Mouse (Mus musculus): ENCODE data around the gene Nit2. TPM values are rescaled to one million over a fixed set of nuclear protein-coding genes. Genes with fewer than 3 reads are reported as not detected.

Nit2 gene
- polyA plus RNA-seq, 1 experiment from 2014 or later = 60.1 TPM

DNA sequence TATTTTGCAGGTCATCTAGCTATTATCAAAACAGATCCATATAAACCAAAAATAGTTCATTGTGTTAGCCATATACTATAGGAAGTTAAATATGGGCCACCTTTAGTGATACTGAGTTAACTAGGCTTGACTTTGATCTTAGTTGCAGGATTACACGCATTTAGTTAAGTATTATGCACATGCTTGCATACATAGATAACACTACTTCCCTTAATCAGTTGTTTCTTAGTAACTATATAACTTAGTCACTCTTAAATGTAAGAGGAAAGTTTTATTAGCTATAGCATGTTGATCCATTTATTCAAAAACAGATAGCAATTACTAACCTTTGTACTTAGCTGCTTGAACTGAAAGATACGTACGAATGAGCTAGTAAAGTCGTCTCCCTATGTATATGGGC is 15.7 kb downstream of the Nit2 start:
- Histone ChIP-seq H3K9ac (ENCODE audit: low read depth, low read length) (no peak overlapping the region), H3K4me2 (ENCODE audit: low read length) (no peak overlapping the region), H3K9me3 (ENCODE audit: control insufficient read depth, low read length) (no peaks in the 10 kb centered on the region), H3K4me3 (ENCODE audit: low read length) (no peak overlapping the region), H3K36me3 (ENCODE audit: control insufficient read depth, insufficient read depth, low read length) (peaks cover 32% of the 10 kb centered on the region), H3K27me3 (replicated peaks; ENCODE audit: control insufficient read depth, insufficient read depth, low read length) (no peaks in the 10 kb centered on the region), H3K4me1 (ENCODE audit: control insufficient read depth, insufficient read depth, low read depth, low read length) (no peaks in the 10 kb centered on the region), H3K27ac (ENCODE audit: low read depth, low read length) (no peak overlapping the region)
- 96% methylated on average over 4 of the region's 4 CpGs for WGBS
- ATAC-seq = no peak

GRCm38 (mm10) chr16:57144741-57145140 is 22.4 kb downstream of the Nit2 start:
- H3K4me1 ChIP-seq (ENCODE audit: control insufficient read depth, insufficient read depth, low read depth, low read length) = no peaks in the 10 kb centered on the region
- no peak overlapping the region for H3K4me3 ChIP-seq (ENCODE audit: low read length)
- 95% methylated on average over 5 of the region's 5 CpGs for WGBS
- H3K4me2 ChIP-seq (ENCODE audit: low read length) = no peak overlapping the region
- no peaks in the 10 kb centered on the region for H3K27me3 ChIP-seq (replicated peaks; ENCODE audit: control insufficient read depth, insufficient read depth, low read length)
- H3K36me3 ChIP-seq (ENCODE audit: control insufficient read depth, insufficient read depth, low read length) = peaks cover 22% of the 10 kb centered on the region
- ATAC-seq = no peak
- H3K9me3 ChIP-seq (ENCODE audit: control insufficient read depth, low read length) = no peaks in the 10 kb centered on the region
- no peak overlapping the region for H3K9ac ChIP-seq (ENCODE audit: low read depth, low read length)
- H3K27ac ChIP-seq (ENCODE audit: low read depth, low read length) = no peak overlapping the region

GRCm38 (mm10) chr16:57133611-57134010 is 33.5 kb downstream of the Nit2 start:
- no peaks in the 10 kb centered on the region for H3K27me3 ChIP-seq (replicated peaks; ENCODE audit: control insufficient read depth, insufficient read depth, low read length)
- no peaks in the 10 kb centered on the region for H3K9me3 ChIP-seq (ENCODE audit: control insufficient read depth, low read length)
- H3K4me1 ChIP-seq (ENCODE audit: control insufficient read depth, insufficient read depth, low read depth, low read length) = peaks cover 5% of the 10 kb centered on the region; the same call in 1 of the 2 replicates
- ATAC-seq = no peak
- no peak overlapping the region for H3K4me2 ChIP-seq (ENCODE audit: low read length)
- H3K27ac ChIP-seq (ENCODE audit: low read depth, low read length) = no peak overlapping the region
- 97% methylated on average over 6 of the region's 6 CpGs for WGBS
- H3K36me3 ChIP-seq (ENCODE audit: control insufficient read depth, insufficient read depth, low read length) = peaks cover 9% of the 10 kb centered on the region; the same call in 1 of the 2 replicates
- no peak overlapping the region for H3K4me3 ChIP-seq (ENCODE audit: low read length)
- H3K9ac ChIP-seq (ENCODE audit: low read depth, low read length) = no peak overlapping the region

GRCm38 (mm10) chr16:57132326-57132725 is 34.8 kb downstream of the Nit2 start:
- H3K4me2 ChIP-seq (ENCODE audit: low read length) = no peak overlapping the region
- ATAC-seq = no peak
- WGBS = 91% methylated on average over 1 of the region's 1 CpGs
- no peaks in the 10 kb centered on the region for H3K27me3 ChIP-seq (replicated peaks; ENCODE audit: control insufficient read depth, insufficient read depth, low read length)
- H3K4me3 ChIP-seq (ENCODE audit: low read length) = no peak overlapping the region
- H3K27ac ChIP-seq (ENCODE audit: low read depth, low read length) = no peak overlapping the region
- peaks cover 6% of the 10 kb centered on the region; the same call in 1 of the 2 replicates for H3K36me3 ChIP-seq (ENCODE audit: control insufficient read depth, insufficient read depth, low read length)
- no peak overlapping the region for H3K9ac ChIP-seq (ENCODE audit: low read depth, low read length)
- peaks cover 5% of the 10 kb centered on the region; the same call in 1 of the 2 replicates for H3K4me1 ChIP-seq (ENCODE audit: control insufficient read depth, insufficient read depth, low read depth, low read length)
- no peaks in the 10 kb centered on the region for H3K9me3 ChIP-seq (ENCODE audit: control insufficient read depth, low read length)

GRCm38 (mm10) chr16:57131544-57131943 is 35.6 kb downstream of the Nit2 start:
- no peak overlapping the region for H3K4me2 ChIP-seq (ENCODE audit: low read length)
- peaks cover 5% of the 10 kb centered on the region; the same call in 1 of the 2 replicates for H3K4me1 ChIP-seq (ENCODE audit: control insufficient read depth, insufficient read depth, low read depth, low read length)
- H3K27me3 ChIP-seq (replicated peaks; ENCODE audit: control insufficient read depth, insufficient read depth, low read length) = no peaks in the 10 kb centered on the region
- no peak overlapping the region for H3K4me3 ChIP-seq (ENCODE audit: low read length)
- no peak overlapping the region for H3K9ac ChIP-seq (ENCODE audit: low read depth, low read length)
- H3K36me3 ChIP-seq (ENCODE audit: control insufficient read depth, insufficient read depth, low read length) = 0 out of 2 replicates have a peak, but pooled peaks cover 3% of the 10 kb centered on the region
- peak; percentile 56; the same call in 1 of the 2 replicates for ATAC-seq
- 39% methylated on average over 4 of the region's 4 CpGs for WGBS
- H3K27ac ChIP-seq (ENCODE audit: low read depth, low read length) = no peak overlapping the region
- no peaks in the 10 kb centered on the region for H3K9me3 ChIP-seq (ENCODE audit: control insufficient read depth, low read length)

DNA sequence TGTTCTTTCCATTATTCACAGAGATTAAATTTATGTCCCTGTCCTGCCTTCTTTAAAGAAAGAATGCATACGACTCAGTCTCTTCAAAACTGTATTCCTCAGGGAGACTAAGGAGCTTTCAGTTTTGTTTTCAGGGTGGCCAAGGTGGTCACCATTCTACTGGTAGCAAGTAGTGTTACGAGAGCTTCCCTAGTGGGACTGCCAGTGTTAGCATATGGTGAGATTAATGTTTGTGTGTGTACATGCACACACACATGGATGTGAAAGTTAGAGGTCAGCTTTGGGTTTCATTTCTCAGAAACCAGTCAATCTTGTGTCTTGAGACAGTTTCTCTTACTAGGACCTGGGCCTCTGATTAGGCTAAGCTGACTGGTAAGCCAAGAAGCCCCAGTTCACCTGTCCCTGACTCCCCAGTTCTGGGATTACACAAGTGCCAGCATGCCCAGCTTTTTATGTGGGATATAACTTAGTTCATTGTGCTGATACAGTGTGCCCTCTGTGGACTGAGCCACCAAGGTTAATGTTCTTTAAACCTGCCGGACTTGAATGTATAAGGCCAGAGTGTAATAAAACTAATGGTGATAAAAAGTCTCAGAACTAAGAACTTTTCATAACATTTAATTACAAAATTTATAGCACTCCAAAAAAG is 36.3 kb downstream of the Nit2 start:
- H3K9me3 ChIP-seq (ENCODE audit: control insufficient read depth, low read length) = no peaks in the 10 kb centered on the region
- no peak overlapping the region for H3K4me3 ChIP-seq (ENCODE audit: low read length)
- H3K36me3 ChIP-seq (ENCODE audit: control insufficient read depth, insufficient read depth, low read length) = 0 out of 2 replicates have a peak, but pooled peaks cover 2% of the 10 kb centered on the region
- 67% methylated on average over 3 of the region's 3 CpGs for WGBS
- H3K9ac ChIP-seq (ENCODE audit: low read depth, low read length) = no peak overlapping the region
- no peak overlapping the region for H3K4me2 ChIP-seq (ENCODE audit: low read length)
- peaks cover 5% of the 10 kb centered on the region; the same call in 1 of the 2 replicates for H3K4me1 ChIP-seq (ENCODE audit: control insufficient read depth, insufficient read depth, low read depth, low read length)
- no peak for ATAC-seq
- H3K27ac ChIP-seq (ENCODE audit: low read depth, low read length) = no peak overlapping the region
- H3K27me3 ChIP-seq (replicated peaks; ENCODE audit: control insufficient read depth, insufficient read depth, low read length) = no peaks in the 10 kb centered on the region

DNA sequence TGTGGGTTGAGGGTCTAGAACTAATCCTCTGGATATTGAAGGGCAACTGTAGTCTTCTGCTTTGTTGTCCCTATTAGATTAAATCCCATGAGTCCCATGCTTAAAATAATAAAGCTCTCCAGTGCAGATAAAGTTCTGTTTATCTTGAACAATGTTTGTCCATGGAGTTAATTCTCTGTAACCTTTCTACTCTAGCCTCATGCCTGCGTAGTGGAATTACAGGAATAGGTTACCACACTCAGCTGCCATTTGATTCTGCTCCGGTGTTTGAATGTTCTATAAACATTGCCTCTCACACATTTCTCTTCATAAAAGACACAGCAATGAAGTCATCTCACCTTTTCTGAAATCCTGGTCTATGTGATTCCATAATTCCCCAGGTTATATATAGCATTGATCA is 39.3 kb downstream of the Nit2 start:
- Histone ChIP-seq H3K4me2 (ENCODE audit: low read length) (no peak overlapping the region), H3K9ac (ENCODE audit: low read depth, low read length) (no peak overlapping the region), H3K27ac (ENCODE audit: low read depth, low read length) (no peak overlapping the region), H3K27me3 (replicated peaks; ENCODE audit: control insufficient read depth, insufficient read depth, low read length) (no peaks in the 10 kb centered on the region), H3K4me3 (ENCODE audit: low read length) (no peak overlapping the region), H3K4me1 (ENCODE audit: control insufficient read depth, insufficient read depth, low read depth, low read length) (peaks cover 16% of the 10 kb centered on the region), H3K36me3 (ENCODE audit: control insufficient read depth, insufficient read depth, low read length) (no peaks in the 10 kb centered on the region), H3K9me3 (ENCODE audit: control insufficient read depth, low read length) (no peaks in the 10 kb centered on the region)
- no peak for ATAC-seq
- WGBS = 95% methylated on average over 2 of the region's 2 CpGs

GRCm38 (mm10) chr16:57126268-57126667 is 40.9 kb downstream of the Nit2 start:
- Histone ChIP-seq H3K27me3 (replicated peaks; ENCODE audit: control insufficient read depth, insufficient read depth, low read length) (no peaks in the 10 kb centered on the region), H3K27ac (ENCODE audit: low read depth, low read length) (no peak overlapping the region), H3K4me2 (ENCODE audit: low read length) (no peak overlapping the region), H3K9me3 (ENCODE audit: control insufficient read depth, low read length) (no peaks in the 10 kb centered on the region), H3K9ac (ENCODE audit: low read depth, low read length) (no peak overlapping the region), H3K36me3 (ENCODE audit: control insufficient read depth, insufficient read depth, low read length) (no peaks in the 10 kb centered on the region), H3K4me1 (ENCODE audit: control insufficient read depth, insufficient read depth, low read depth, low read length) (peaks cover 17% of the 10 kb centered on the region), H3K4me3 (ENCODE audit: low read length) (no peak overlapping the region)
- WGBS = 74% methylated on average over 4 of the region's 4 CpGs
- no peak for ATAC-seq

DNA sequence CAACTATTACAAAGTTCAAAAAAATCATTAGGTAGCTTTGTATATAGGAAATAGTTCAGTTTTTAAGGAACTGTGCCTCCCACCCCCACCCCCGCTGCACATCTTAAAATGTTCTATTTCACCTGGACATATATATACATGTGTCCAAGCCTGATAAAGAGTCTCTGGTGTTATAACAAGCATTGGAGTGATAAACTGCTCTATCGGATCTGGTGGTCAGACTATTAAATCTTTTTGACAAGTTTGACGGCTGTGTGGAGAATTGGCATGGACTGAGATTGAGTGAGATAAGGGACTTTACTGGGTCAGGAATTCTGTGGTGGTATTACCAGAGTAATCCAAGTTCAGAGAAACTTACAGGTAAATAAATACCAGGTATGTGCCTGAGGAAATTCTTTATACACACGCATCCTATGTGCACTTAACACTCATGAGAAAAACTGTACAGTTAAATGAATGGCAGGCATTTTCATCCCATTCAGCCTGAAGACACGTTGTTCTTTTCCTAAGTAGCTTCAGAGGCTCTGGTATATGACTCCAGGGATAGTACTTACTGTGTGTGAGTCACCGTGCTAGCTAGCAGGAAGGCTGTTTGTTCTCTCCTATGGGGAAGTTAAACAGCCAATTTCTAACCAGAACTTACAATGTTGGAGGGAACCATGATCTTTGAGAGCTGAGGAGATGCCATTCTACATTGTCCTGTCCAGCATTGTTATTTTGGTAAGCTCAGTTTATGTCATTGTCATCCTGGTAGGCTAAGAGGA is 44.3 kb downstream of the Nit2 start:
- Histone ChIP-seq H3K9me3 (ENCODE audit: control insufficient read depth, low read length) (no peaks in the 10 kb centered on the region), H3K4me1 (ENCODE audit: control insufficient read depth, insufficient read depth, low read depth, low read length) (peaks cover 15% of the 10 kb centered on the region), H3K4me2 (ENCODE audit: low read length) (peak overlapping the region; percentile 80), H3K27ac (ENCODE audit: low read depth, low read length) (no peak overlapping the region), H3K27me3 (replicated peaks; ENCODE audit: control insufficient read depth, insufficient read depth, low read length) (no peaks in the 10 kb centered on the region), H3K9ac (ENCODE audit: low read depth, low read length) (peak overlapping the region; percentile 36; the same call in 1 of the 2 replicates), H3K36me3 (ENCODE audit: control insufficient read depth, insufficient read depth, low read length) (no peaks in the 10 kb centered on the region), H3K4me3 (ENCODE audit: low read length) (peak overlapping the region; percentile 100)
- no peak for ATAC-seq
- WGBS = 62% methylated on average over 6 of the region's 6 CpGs
